Mouse (Mus musculus) heart, embryonic 16.5 days (tissue): ENCODE results near the gene Psg16. TPM values are rescaled to one million over a fixed set of nuclear protein-coding genes. Genes with fewer than 3 reads are reported as not detected.
A peak's percentile ranks its signal among the peaks of the same experiment; 100 is the strongest.

Source experiments
- ATAC-seq: fragments of 200-750 bp; cut with Nextera tagmentation; replicated peaks from 2 replicates; pipeline ENCODE4 v1.8.0; 2017; ENCODE audit warnings: moderate number of reproducible peaks; ENCODE audit not compliant: insufficient read depth, low FRiP score; ENCODE audit errors: extremely low read depth
- H3K27ac ChIP-seq: fragments of 300-500 bp; sonication (generic); 2 replicates; pipeline ENCODE4 v1.5.1; 2014; ENCODE audit warnings: mild to moderate bottlenecking, low read length, control low read depth, moderate library complexity
- H3K27me3 ChIP-seq: fragments of 300-500 bp; sonication (generic); 2 replicates; pipeline ENCODE4 v1.6.1; 2014; ENCODE audit warnings: low read length, mixed read lengths; ENCODE audit not compliant: control insufficient read depth, insufficient read depth
- H3K36me3 ChIP-seq: fragments of 300-500 bp; sonication (generic); 2 replicates; pipeline ENCODE4 v1.6.1; 2014; ENCODE audit not compliant: control insufficient read depth, insufficient read depth
- H3K4me1 ChIP-seq: fragments of 300-500 bp; sonication (generic); 2 replicates; pipeline ENCODE4 v1.6.1; 2014; ENCODE audit warnings: low read length, mixed read lengths; ENCODE audit not compliant: control insufficient read depth, insufficient read depth
- H3K4me2 ChIP-seq: fragments of 300-500 bp; sonication (generic); 2 replicates; pipeline ENCODE4 v1.6.1; 2014; ENCODE audit warnings: low read depth, mild to moderate bottlenecking, control low read depth, low read length
- H3K4me3 ChIP-seq: fragments of 300-500 bp; sonication (generic); 2 replicates; pipeline ENCODE4 v1.5.1; 2014; ENCODE audit warnings: mild to moderate bottlenecking, control low read depth, low read length
- H3K9ac ChIP-seq: fragments of 300-500 bp; sonication (generic); 2 replicates; pipeline ENCODE4 v1.6.1; 2014; ENCODE audit warnings: low read length, control low read depth
- H3K9me3 ChIP-seq: fragments of 300-500 bp; sonication (generic); replicated peaks from 2 replicates; pipeline ENCODE4 v1.6.1; 2016; ENCODE audit warnings: low read length; ENCODE audit not compliant: control insufficient read depth
- WGBS: fragments of 180-500 bp; shearing (Covaris S2); extraction: QIAGEN DNeasy Blood & Tissue Kit; methylation state at CpG from one replicate; pipeline ENCODE4 v1.1.7; 2014; 5-methylcytosine and 5-hydroxymethylcytosine counted together
- polyA plus RNA-seq: library from polyadenylated mRNA; unstranded; fragments of >200 nt; fragmentation: Nextera tagmentation; extraction: Ambion mirVana; gene quantifications from 2 replicates; pipeline ENCODE4 v1.2.1, GENCODE M21; 2015

Psg16 gene
- 0.17 and 0.22 TPM in 2 replicates for polyA plus RNA-seq

- H3K9me3 ChIP-seq: no peaks in the 10 kb centered on the region
- ATAC-seq: no peak
- 59% methylated on average over 23 of the region's 23 CpGs for WGBS
- no peak within 1 kb of the TSS for H3K4me3 ChIP-seq
- no peak within 1 kb of the TSS for H3K27ac ChIP-seq
- H3K9ac ChIP-seq: no peak within 1 kb of the TSS
- H3K4me2 ChIP-seq: no peak within 1 kb of the TSS
- H3K4me1 ChIP-seq: no peaks in the 10 kb centered on the region
- H3K36me3 ChIP-seq: no peaks in the 10 kb centered on the region
- H3K27me3 ChIP-seq: no peaks in the 10 kb centered on the region
Observed at GRCm38 (mm10) chr7:17073904-17074615, at the start of gene Psg16. Gene Psg16 (plus strand): TSS chr7:17074040.

DNA sequence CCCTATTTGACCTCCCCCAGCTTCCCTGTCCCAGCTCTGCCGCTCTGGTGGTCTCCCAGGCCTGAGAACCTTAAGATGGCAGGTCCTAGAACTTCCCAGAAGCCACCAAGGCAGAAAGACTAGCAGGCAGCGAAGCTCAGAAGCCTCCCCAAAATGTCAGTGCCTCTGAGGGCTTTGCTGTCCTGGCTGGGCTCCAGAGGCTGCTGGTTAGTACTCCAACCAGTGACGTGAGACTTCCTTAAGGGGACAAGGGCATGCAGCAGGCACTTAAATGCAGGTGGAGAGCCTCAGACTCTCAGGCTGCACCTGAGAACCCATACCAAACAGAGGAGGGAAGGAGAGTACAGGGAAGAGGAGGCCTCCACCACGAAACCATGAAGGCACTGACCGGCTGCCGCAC, 49.7 kb upstream of the Psg16 start:
- Histone ChIP-seq H3K4me2 (peak overlapping the region; percentile 88), H3K36me3 (peaks cover 25% of the 10 kb centered on the region), H3K4me3 (0 out of 2 replicates have a peak overlapping the region, but pooled peaks have one; percentile 3), H3K27ac (peak overlapping the region; percentile 80), H3K27me3 (no peaks in the 10 kb centered on the region), H3K4me1 (peaks cover 70% of the 10 kb centered on the region), H3K9ac (peak overlapping the region; percentile 48), H3K9me3 (no peaks in the 10 kb centered on the region)
- no peak for ATAC-seq
- WGBS: 65% methylated on average over 6 of the region's 6 CpGs

DNA sequence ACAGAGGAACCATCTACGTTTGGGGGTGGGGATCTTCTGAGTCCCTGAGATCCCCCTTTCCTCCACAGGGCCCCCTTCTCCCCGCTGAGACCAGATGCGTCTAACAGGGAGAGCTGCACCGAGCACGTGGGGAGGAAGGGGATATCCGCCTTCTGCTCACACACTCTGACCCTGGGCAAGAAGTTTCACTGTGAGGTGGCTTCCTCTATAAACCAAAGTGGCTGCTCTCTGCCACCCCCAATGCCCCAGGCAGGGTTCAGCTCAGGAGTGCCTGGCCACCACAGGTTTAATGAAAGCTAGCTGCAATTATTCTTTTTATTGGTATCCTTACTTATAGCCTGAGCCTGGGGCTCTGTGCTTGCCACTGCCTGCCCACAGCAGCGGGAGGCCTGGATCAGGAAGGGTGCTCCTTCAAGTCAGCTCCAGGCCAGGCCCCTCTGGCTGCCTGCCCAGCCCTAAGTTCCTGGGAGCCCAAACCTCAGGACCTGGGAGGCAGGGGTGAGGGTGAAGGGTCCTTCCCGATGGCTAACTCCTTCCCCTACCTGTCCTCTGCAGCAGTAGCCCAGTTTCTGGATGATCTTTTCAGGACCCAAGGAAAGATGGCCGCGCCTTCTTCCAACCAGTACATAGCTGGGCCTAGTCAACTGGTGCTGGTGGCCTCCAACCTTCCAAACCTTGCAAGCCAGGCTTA, 48.9 kb upstream of the Psg16 start:
- Histone ChIP-seq H3K4me2 (peak overlapping the region; percentile 88), H3K36me3 (peaks cover 20% of the 10 kb centered on the region), H3K4me1 (peaks cover 62% of the 10 kb centered on the region), H3K9ac (peak overlapping the region; percentile 94), H3K27me3 (no peaks in the 10 kb centered on the region), H3K9me3 (no peaks in the 10 kb centered on the region), H3K4me3 (0 out of 2 replicates have a peak overlapping the region, but pooled peaks have one; percentile 11), H3K27ac (peak overlapping the region; percentile 80)
- WGBS: 57% methylated on average over 10 of the region's 10 CpGs
- ATAC-seq: 0 out of 2 replicates have a peak, but pooled peaks have one; percentile 3

DNA sequence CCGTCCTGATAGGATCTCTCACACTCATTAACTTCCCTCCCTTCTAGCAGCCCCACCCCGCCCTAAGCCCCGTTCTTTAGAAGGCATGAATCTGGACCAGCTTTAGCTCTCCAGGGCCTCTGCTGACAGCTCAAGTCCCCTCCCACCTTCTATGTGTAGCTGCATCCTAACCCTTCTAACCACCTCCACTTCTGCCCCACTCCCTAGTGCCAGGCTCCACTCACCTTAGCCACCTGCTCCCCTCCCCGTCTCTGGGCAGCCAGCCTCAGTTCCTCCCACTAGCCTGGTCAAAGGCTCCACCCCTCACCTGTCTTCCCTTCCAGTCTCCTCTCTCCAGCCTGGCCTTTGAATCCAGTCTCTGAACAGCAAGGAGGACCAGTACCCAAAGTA, 48.3 kb upstream of the Psg16 start:
- peak overlapping the region; percentile 11; the same call in 1 of the 2 replicates for H3K4me3 ChIP-seq

DNA sequence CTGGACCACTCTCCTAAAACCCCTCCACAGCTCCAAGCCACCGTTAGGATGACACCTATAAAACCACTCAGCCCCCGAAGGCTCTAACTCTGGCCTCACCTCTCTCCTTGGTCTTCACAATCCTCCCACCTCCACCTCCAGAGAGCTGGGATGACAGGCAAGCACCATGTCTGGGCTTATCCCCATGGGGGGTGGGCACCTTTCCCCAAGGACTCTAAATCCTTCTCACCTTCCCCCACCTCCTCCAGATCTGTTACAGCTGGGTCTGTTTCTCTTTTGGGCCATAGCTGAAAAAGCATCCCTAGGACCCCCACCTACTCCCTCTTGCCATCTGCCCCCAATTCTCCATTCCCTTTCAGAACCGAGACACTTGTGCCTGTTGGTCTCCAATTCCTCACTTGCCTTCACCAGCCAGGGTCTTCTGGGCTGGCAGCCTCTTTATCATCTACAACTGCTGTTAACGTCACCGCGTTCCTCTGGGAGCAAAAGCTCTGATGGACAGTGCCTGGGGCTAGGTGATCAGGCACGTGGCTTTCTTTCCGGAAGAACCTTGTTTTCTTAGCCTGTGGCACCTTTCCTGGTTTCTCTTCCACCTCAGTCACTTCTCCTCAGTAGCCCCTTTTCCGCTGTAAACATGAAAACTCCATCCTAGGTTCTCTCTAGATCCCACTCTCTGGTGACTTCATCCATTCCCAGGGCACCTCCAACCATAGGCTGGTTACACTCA, 47.8 kb upstream of the Psg16 start:
- Histone ChIP-seq H3K4me1 (peaks cover 60% of the 10 kb centered on the region), H3K9ac (peak overlapping the region; percentile 94), H3K4me3 (peak overlapping the region; percentile 97), H3K36me3 (peaks cover 15% of the 10 kb centered on the region), H3K9me3 (no peaks in the 10 kb centered on the region), H3K4me2 (peak overlapping the region; percentile 88), H3K27ac (peak overlapping the region; percentile 96), H3K27me3 (no peaks in the 10 kb centered on the region)
- WGBS: 44% methylated on average over 9 of the region's 9 CpGs
- ATAC-seq: no peak

More for the DNA sequence above, 48.3 kb upstream of the Psg16 start:
- WGBS: 42% methylated on average over 4 of the region's 4 CpGs
- Histone ChIP-seq H3K27me3 (no peaks in the 10 kb centered on the region), H3K4me2 (peak overlapping the region; percentile 88), H3K9ac (peak overlapping the region; percentile 94), H3K27ac (peak overlapping the region; percentile 80), H3K4me1 (peaks cover 60% of the 10 kb centered on the region), H3K36me3 (peaks cover 17% of the 10 kb centered on the region), H3K9me3 (no peaks in the 10 kb centered on the region)
- no peak for ATAC-seq

GRCm38 (mm10) chr7:17026710-17027587, 46.9 kb upstream of the Psg16 start:
- H3K4me1 ChIP-seq: peaks cover 57% of the 10 kb centered on the region
- WGBS: 2% methylated on average over 24 of the region's 24 CpGs

DNA sequence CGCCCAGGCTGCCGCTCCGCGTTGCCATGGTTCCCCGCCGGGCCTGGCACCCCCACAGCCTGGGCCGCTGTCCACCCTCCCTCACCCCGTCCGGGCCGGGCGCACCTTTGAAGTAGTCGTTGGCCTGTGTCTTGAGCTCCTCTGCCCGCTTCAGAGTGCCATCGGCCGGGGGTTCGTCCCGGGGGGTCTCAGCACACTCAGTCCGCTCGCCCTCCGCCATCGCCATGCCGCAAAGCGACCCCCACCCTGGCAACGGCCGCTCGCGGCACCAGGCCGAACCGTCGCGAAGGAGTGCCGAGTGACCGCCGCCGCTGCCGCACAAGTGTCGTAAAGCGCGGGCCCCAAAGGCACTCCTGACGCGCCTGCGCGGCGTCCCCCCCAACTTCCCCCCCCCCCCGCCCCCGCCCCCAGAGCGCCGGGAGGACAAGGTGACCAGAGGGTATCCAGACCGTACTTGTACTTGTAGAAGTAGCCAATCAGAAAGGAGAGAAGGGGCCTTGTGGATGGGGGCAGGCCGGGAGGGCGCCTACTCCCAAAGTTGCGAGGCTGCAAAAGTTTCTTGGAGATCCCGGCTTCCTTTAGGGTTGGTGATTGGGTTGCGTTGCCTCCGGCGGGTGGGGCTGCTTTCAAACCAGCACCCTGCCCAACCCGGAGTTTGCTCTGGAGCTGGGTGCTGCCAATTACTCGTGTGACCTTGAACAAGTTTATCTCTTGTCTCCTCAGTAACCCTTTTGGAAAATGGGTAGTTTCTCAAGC, 46.1 kb upstream of the Psg16 start, which contains the start of gene Ppp5c:
Gene Ppp5c (minus strand): TSS at position 337 of the 756 bp plus-strand sequence.
- ATAC-seq: peak; percentile 86
- peak within 1 kb of the TSS; percentile 88 for H3K4me2 ChIP-seq
- H3K9ac ChIP-seq: peak within 1 kb of the TSS; percentile 94
- peaks cover 6% of the 10 kb centered on the region for H3K36me3 ChIP-seq
- no peaks in the 10 kb centered on the region for H3K27me3 ChIP-seq
- peak within 1 kb of the TSS; percentile 97 for H3K4me3 ChIP-seq
- peaks cover 49% of the 10 kb centered on the region for H3K4me1 ChIP-seq
- no peaks in the 10 kb centered on the region for H3K9me3 ChIP-seq
- WGBS: under 1% methylated on average over 56 of the region's 58 CpGs
- H3K27ac ChIP-seq: peak within 1 kb of the TSS; percentile 96

More at GRCm38 (mm10) chr7:17026710-17027587, 46.9 kb upstream of the Psg16 start:
- H3K4me3 ChIP-seq: peak overlapping the region; percentile 97
- ATAC-seq: peak; percentile 19; the same call in 1 of the 2 replicates
- H3K27me3 ChIP-seq: no peaks in the 10 kb centered on the region
- H3K36me3 ChIP-seq: peaks cover 6% of the 10 kb centered on the region
- H3K4me2 ChIP-seq: peak overlapping the region; percentile 88
- peak overlapping the region; percentile 96 for H3K27ac ChIP-seq
- peak overlapping the region; percentile 94 for H3K9ac ChIP-seq
- no peaks in the 10 kb centered on the region for H3K9me3 ChIP-seq
